Mouse (Mus musculus): ENCODE data around the gene Cacng2. TPM values are rescaled to one million over a fixed set of nuclear protein-coding genes. Genes with fewer than 3 reads are reported as not detected.

Gene Cacng2
- total and polyA plus RNA-seq, 2 experiments from 2014 or later: 19.8 to 24.4 TPM

DNA sequence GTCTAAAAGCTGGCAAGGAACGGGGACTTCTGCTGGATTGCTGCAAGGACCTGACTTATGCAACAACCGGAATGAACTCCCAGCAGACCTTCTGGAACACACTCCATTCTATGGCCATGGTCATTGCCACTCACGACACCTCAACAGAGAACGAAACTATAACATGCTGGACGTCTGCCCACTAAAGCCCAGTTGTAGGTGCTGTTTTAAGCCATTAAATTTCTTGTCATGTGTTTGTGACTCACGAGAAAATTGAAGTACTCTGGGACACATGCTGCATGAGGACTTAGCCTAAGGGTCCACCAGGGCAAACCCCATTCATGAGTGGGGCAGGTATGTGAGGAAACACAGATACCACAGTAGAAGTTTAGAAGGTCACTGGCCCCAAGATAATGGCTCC, 159.1 kb downstream of the Cacng2 start:
- Histone ChIP-seq H3K9me3 (ENCODE audit: low read length) (no peaks in the 10 kb centered on the region), H3K27me3 (ENCODE audit: insufficient read depth, low read length) (no peaks in the 10 kb centered on the region), H3K4me3 (ENCODE audit: low read length) (no peak overlapping the region), H3K4me1 (ENCODE audit: insufficient read depth, low read length) (peaks cover 5% of the 10 kb centered on the region; the same call in 1 of the 2 replicates), H3K27ac (no peak overlapping the region), H3K36me3 (ENCODE audit: insufficient read depth, low read length) (peaks cover 70% of the 10 kb centered on the region), H3K9ac (replicated peaks; ENCODE audit: low read length) (no peak overlapping the region), H3K4me2 (ENCODE audit: low read depth, low read length) (no peak overlapping the region)
- TF ChIP-seq CTCF (IDR thresholded peaks at IDR 0.05; ENCODE audit: low read depth): no peak
- DNase-seq (ENCODE audit: low spot score) (no peak), ATAC-seq (no peak)
- 87% methylated on average over 6 of the region's 6 CpGs for WGBS

DNA sequence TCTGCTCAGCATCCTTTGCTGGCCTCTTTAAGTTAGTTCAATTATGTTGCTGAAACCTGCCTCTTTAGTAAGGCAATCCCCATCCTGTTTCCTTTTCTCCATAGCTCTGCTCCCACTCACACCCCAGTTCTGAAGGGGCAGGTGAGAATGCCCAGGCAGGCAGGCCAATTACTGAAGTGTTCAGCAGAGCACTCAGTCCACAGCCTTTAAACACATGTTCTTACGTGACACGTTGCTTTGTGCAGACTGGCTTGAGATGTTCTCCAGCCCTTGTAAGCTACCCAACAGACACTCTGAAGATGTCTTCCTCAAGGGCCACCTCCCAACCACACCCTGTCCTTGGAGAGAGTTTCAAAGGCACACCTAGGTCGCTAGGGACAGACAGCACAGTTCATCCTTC, 161.8 kb downstream of the Cacng2 start:
- no peaks in the 10 kb centered on the region for H3K9me3 ChIP-seq (ENCODE audit: low read length)
- no peak for TF ChIP-seq CTCF (IDR thresholded peaks at IDR 0.05; ENCODE audit: low read depth)
- H3K9ac ChIP-seq (replicated peaks; ENCODE audit: low read length): no peak overlapping the region
- H3K36me3 ChIP-seq (ENCODE audit: insufficient read depth, low read length): peaks cover 44% of the 10 kb centered on the region
- H3K4me1 ChIP-seq (ENCODE audit: insufficient read depth, low read length): peaks cover 8% of the 10 kb centered on the region; the same call in 1 of the 2 replicates
- H3K4me3 ChIP-seq (ENCODE audit: low read length): no peak overlapping the region
- 63% methylated on average over 3 of the region's 3 CpGs for WGBS
- DNase-seq (ENCODE audit: low spot score): no peak
- no peak overlapping the region for H3K4me2 ChIP-seq (ENCODE audit: low read depth, low read length)
- ATAC-seq: no peak
- no peak overlapping the region for H3K27ac ChIP-seq
- no peaks in the 10 kb centered on the region for H3K27me3 ChIP-seq (ENCODE audit: insufficient read depth, low read length)

DNA sequence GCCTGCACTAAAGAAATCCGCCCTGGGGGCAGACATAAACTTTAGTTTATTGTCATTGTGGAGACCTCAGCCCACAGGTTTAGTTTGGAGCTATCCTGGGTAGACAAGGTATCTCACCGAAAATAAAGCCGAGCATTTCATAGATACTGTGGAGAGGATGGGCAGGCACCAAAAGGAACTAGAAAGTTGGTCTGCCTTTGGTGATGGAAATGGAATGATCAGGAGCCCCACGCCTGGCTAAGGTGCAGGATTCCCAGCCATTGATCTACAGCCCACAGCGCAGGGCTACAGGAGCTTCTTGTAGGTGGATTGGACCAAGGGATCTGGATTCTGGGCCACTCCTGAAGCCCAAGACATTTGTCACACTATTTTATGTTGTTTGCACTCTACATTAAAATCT, 162.2 kb downstream of the Cacng2 start:
- Histone ChIP-seq H3K36me3 (ENCODE audit: insufficient read depth, low read length) (peaks cover 39% of the 10 kb centered on the region), H3K9ac (replicated peaks; ENCODE audit: low read length) (no peak overlapping the region), H3K9me3 (ENCODE audit: low read length) (no peaks in the 10 kb centered on the region), H3K4me3 (ENCODE audit: low read length) (no peak overlapping the region), H3K27ac (no peak overlapping the region), H3K4me1 (ENCODE audit: insufficient read depth, low read length) (peaks cover 8% of the 10 kb centered on the region; the same call in 1 of the 2 replicates), H3K27me3 (ENCODE audit: insufficient read depth, low read length) (no peaks in the 10 kb centered on the region), H3K4me2 (ENCODE audit: low read depth, low read length) (no peak overlapping the region)
- no peak for TF ChIP-seq CTCF (IDR thresholded peaks at IDR 0.05; ENCODE audit: low read depth)
- 55% methylated on average over 5 of the region's 5 CpGs for WGBS
- ATAC-seq: no peak
- no peak for DNase-seq (ENCODE audit: low spot score)

DNA sequence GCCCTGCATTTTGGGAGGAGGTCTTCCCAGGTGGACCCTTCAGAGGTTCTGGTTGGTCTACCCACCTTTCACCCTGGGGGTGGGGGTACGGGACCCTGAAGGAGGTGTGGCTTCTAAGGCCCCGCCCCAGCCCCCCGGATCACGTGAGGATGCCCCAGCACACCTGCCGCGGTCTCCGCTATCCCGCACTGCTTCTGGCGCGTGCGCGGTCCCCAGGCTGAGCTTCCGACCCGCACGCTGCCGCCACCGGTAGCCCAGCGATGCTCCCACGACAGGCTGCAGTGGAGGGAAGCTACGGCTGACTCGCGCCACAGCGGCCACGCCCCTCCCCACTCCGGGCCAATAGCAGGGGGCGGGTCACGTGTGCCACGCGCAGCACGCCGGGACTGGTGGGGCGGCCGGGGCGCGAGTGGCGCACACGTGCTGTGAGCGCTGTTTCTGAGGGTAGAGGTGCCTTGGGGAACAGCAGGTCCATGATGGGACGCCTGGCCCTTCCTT, 163.4 kb downstream of the Cacng2 start, which contains the start of gene Foxred2:
Gene Foxred2 (minus strand): TSS at position 319 of the 498 bp plus-strand sequence.
- peaks cover 34% of the 10 kb centered on the region for H3K36me3 ChIP-seq (ENCODE audit: insufficient read depth, low read length)
- TF ChIP-seq CTCF (IDR thresholded peaks at IDR 0.05; ENCODE audit: low read depth): peak; percentile 55

DNA sequence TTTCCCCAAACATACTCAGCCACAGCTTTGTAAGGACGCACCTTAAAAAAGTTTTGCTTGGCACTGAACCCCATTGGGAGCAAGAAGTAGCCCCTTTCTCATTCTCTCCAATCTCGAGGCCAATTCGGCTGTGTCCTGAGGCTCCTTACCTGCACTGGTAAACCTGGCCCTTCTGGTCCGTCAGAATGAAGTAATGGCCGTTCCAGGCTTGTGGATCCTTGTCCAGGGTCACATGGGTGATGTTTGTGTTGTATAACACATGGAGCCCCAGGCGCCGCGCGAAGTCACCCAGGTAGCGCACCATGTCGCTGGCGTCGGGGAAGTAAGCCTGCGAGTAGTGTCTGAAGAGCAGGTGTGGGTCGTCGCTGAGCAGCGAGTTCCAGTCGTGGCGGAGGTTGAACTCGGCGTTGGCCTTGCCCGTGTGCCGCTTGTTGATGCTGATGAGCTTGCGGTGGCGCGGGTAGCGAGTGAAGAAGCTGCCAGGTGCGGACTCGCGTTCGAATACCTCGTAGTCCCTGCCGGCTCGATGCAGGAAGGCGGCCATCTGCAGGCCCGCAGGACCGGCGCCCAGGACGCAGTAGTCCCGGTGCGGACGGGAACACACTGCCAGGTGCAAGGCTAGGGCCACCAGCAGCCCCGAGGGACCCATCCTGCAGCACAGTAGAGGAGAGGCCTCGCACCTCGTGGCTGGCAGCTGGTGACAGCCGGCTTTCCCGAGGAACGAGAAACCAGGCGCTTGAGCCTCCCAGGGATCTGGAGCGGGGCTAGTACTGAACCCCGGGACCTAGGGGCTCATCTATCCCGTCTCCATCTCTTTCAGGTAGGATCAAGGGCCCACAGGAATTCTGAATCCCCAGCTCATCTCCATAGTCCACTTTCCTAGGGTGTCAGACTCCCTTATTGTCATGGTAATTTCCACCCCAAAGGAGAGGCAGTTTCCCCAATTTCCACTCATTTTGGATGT, 164.1 kb downstream of the Cacng2 start:
- H3K9me3 ChIP-seq (ENCODE audit: low read length): no peaks in the 10 kb centered on the region
- peak overlapping the region; percentile 66 for H3K4me2 ChIP-seq (ENCODE audit: low read depth, low read length)
- WGBS: 9% methylated on average over 52 of the region's 52 CpGs
- H3K27ac ChIP-seq: peak overlapping the region; percentile 32; the same call in 1 of the 2 replicates
- peaks cover 28% of the 10 kb centered on the region for H3K36me3 ChIP-seq (ENCODE audit: insufficient read depth, low read length)
- peak overlapping the region; percentile 49 for H3K9ac ChIP-seq (replicated peaks; ENCODE audit: low read length)
- DNase-seq (ENCODE audit: low spot score) (peak; percentile 34), ATAC-seq (peak; percentile 50)
- H3K4me1 ChIP-seq (ENCODE audit: insufficient read depth, low read length): peaks cover 8% of the 10 kb centered on the region; the same call in 1 of the 2 replicates
- no peak for TF ChIP-seq CTCF (IDR thresholded peaks at IDR 0.05; ENCODE audit: low read depth)
- H3K4me3 ChIP-seq (ENCODE audit: low read length): peak overlapping the region; percentile 46
- no peaks in the 10 kb centered on the region for H3K27me3 ChIP-seq (ENCODE audit: insufficient read depth, low read length)

More for the DNA sequence above, 163.4 kb downstream of the Cacng2 start, which contains the start of gene Foxred2:
- ATAC-seq (peak; percentile 95), DNase-seq (ENCODE audit: low spot score) (peak; percentile 92)
- Histone ChIP-seq H3K4me3 (ENCODE audit: low read length) (peak within 1 kb of the TSS; percentile 46), H3K4me2 (ENCODE audit: low read depth, low read length) (peak within 1 kb of the TSS; percentile 66), H3K4me1 (ENCODE audit: insufficient read depth, low read length) (peaks cover 8% of the 10 kb centered on the region; the same call in 1 of the 2 replicates), H3K9me3 (ENCODE audit: low read length) (no peaks in the 10 kb centered on the region), H3K9ac (replicated peaks; ENCODE audit: low read length) (peak within 1 kb of the TSS; percentile 49), H3K27ac (peak within 1 kb of the TSS; percentile 32; the same call in 1 of the 2 replicates), H3K27me3 (ENCODE audit: insufficient read depth, low read length) (no peaks in the 10 kb centered on the region)
- WGBS: under 1% methylated on average over 39 of the region's 39 CpGs

DNA sequence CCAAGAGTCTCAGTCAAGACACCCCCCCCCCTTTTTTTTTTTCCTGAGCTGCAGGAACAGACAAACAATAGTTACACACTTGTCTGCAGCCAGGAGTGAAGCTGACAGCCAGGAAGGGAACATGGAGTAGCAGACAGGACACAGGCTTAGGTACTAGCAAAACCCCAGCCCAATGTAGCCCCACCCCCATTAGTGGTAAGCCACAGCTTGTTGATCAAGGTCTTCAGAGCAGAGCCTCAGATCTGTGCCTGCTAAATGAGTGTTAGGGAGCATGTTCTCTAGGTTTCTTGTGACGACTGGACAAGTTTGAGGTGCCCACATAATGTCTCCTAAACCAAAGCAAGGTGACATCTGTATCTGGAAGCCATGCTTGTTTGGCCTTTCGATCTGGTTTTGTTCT, 165.5 kb downstream of the Cacng2 start:
- Histone ChIP-seq H3K4me3 (ENCODE audit: low read length) (no peak overlapping the region), H3K4me1 (ENCODE audit: insufficient read depth, low read length) (peaks cover 8% of the 10 kb centered on the region; the same call in 1 of the 2 replicates), H3K4me2 (ENCODE audit: low read depth, low read length) (peak overlapping the region; percentile 29), H3K9ac (replicated peaks; ENCODE audit: low read length) (no peak overlapping the region), H3K36me3 (ENCODE audit: insufficient read depth, low read length) (peaks cover 24% of the 10 kb centered on the region), H3K9me3 (ENCODE audit: low read length) (no peaks in the 10 kb centered on the region), H3K27me3 (ENCODE audit: insufficient read depth, low read length) (no peaks in the 10 kb centered on the region), H3K27ac (no peak overlapping the region)
- ATAC-seq (no peak), DNase-seq (ENCODE audit: low spot score) (no peak)
- WGBS: 87% methylated on average over 2 of the region's 2 CpGs
- no peak for TF ChIP-seq CTCF (IDR thresholded peaks at IDR 0.05; ENCODE audit: low read depth)

Data from hindbrain, postnatal 0 days (tissue).